Mouse (Mus musculus): Measurements from ENCODE around the gene Efcab6.

Efcab6 gene

DNA sequence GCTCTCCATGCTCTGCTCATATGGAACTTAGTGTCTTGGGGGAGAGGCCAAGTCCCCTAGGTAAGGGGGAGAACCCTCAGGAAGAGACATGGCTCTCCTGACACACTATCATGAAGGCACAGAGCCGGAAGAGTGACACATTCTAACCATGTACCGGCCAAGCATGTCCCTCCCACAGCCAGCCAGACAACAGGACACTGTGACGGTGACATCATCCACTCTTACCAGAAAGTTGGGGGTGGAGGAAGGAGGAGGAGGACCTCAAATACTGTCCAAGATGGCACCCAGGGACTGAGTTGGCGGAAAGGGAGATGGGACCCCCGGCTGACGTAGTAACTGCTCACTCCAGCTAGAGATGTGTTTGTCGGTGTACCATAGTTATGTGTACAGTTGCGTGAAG, 181.4 kb downstream of the Efcab6 start:
- in situ Hi-C loops (cut with MseI, MboI): no loop called here

DNA sequence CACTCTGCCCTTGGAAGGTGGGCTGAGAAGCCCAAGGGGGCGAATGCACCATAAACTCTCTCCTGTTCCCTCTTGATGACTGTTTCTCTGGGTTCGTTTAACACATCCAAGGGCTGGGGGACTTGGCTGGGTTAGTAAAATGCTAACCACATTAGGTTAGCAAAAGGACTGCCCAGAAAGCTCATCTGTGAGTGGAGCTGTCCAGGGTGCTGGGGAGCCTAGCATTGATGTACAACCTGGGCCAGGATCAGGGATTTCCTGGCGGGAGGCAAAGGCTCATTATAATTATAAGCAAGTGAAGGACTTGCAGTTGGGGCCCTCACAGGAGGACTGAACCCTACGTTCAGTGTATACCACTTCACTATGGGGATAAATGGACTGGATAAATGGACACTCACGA, 185.3 kb downstream of the Efcab6 start:
- in situ Hi-C loops (cut with MseI, MboI): no loop called here

DNA sequence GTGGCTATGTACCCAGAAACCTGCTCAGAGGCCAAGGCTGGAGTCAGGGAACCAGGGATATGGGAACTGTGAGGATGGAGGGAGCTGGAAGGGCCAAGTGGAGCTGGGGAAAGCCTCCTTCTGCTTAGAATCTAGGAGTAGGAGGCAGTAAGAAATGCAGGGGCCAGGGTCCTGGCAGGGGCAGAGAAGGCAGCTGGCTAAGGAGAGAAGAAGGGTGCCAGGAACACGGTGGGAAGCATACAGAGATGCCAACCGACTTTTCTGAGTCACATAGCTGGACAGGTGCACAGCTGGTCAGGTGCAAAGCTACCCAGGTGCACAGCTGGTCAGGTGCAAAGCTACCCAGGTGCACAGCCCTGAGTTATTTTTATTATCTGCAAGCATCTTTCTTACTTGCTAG, 187.3 kb downstream of the Efcab6 start:
- in situ Hi-C loops (cut with MseI, MboI): no loop called here

DNA sequence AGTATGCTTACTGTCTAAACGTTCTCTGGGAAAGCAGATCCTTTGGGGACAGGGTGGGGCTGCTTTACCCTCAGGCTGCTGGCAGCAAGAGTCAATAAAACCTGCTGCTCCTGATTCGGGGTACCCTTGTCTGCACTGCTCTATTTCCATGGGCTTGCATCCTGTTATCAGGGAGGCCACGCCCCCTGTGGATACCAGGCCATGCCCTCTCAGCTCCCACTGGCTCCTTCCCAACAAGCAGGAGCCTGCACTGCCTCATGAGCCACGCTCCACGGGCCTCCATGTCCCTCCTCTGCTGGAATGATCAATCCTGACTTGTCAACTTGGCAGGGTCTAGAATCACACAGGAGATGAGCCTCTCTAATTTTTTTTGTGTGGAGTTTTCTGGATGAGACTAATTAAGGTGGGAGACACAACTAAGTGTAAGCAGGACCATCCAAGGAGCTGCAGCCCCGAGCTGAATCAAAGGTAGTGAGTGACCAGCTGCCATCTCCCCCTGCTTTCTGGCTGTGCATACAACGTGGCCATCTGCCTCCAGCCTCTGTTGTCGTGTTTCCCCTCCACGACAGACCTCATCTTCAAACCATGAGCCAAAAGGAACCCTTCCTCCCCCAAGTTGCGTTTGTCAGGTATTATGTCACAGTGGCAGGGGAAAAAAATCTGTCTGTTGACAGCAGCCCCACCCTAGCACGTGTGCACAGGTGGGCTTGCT, 187.9 kb downstream of the Efcab6 start:
- in situ Hi-C loops (cut with MseI, MboI): no loop called here

DNA sequence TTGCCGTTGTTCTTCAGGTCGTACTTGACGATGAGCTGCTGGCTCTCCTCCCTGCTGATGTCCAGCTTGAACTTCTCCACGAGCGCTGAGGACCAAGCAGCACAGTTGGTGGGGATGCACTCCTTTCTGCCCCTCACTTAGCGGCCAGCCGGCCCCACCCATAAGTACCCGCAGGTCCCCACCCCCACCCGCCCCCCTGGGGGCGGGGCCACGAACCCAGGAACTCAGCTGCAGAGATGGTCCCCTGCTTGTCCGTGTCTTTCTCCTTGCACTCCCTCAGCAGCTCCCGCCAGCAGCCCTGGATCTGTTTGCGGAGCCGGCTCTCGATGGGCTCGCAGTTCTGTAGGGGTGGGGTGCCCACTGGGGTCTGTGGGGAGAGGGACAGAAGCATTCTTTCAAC, 194.2 kb downstream of the Efcab6 start:
- in situ Hi-C loops (cut with MseI, MboI): no loop called here

DNA sequence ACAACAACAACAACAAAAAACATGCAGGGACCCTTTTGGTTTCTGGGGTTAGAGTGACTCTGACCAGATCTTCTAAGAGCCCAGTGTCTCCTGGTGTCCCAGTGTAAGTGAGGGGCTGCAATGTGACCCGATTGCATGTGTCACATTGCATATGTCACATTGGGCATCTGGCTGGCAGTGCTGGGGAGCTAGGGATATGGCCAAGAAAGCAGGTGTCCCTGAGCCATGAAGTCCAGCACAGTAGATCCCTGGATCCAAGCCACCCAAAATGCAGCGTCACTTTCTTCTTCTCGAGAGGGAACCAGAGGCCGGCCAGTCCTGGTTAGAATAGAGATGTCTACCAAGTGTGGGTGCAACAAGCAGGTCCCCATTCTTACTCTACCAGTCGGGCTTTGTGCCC, 199.6 kb downstream of the Efcab6 start:
- in situ Hi-C loops (cut with MseI, MboI): no loop called here

DNA sequence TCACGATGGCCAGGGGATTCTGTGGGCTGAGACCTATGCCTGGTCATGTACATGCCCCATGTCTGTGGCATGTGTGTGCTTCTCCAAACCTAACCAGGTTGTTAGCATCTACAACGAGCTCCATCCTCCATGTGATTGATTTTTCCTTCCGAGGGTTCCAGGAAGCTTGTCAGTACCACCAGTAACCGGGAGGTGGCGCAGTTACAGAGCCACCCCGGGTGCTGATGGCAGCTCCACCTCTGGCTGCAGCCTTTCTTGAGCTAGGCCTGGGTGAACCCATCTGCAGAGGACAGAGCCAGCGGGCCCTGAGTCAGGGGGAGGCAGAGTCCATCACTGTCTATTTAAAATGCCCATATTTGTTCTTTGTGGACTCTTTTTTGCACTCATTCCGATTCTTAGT, 208.1 kb downstream of the Efcab6 start:
- in situ Hi-C loops (cut with MseI, MboI): no loop called here

DNA sequence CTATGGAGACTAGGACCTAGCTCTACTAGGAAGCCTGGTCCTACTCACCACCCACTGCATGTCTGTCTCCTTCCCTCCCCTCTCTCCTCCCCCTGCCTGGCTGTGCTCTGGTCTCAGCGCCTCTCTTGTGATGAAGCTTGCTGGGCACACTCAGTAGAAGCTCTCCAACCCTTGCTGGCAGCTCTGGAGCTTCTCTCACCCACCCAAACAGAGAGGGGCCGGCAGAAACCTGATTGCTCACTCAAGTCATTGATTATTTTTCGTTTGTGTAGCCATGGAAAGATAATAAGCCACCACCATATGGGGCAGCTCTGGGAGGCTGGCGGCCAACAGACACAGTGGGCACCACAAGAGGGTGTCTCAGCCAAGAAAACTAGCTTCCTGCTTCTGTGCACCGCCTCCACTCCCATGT, 211.8 kb downstream of the Efcab6 start:
- in situ Hi-C loops (cut with MseI, MboI): no loop called here

DNA sequence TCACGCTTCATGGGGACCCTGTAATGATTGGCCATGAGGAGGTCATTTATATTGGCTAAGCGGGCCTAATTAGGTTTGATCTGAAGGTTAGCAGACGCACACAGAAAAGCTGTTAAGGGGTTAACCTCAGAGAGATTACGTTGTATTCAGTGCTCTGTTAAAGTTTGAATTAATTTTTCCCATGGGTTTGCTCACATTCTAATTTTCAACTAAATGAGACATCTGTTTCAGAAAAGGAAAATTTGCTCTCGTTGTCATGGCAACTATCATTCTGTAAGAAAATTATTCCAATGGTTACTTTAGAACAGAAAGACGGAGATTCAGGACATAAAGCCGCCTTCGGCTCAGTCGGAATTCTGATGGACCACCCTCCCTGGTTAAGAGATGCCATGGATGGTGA, 217.0 kb downstream of the Efcab6 start:
- in situ Hi-C loops (cut with MseI, MboI): no loop called here

DNA sequence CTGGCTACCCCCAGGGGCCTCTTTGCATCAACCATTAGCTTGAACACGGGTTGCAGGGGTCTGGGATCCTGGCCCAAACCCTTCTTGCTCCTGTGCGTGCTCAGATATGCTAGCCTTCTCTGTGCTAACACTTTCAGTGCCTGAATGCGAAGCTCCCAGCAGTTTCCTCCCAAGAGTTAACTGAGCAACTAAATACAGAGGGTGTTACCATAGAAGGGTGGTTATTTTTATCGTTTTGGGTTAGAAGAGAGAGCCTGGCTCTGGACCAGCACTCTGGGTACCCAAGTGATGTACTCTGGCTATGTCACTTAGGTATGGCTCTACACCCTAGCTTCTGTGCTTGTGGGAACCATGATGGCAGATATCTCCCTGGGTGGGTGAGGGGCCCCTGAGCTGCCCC, 217.7 kb downstream of the Efcab6 start:
- in situ Hi-C loops (cut with MseI, MboI): no loop called here

DNA sequence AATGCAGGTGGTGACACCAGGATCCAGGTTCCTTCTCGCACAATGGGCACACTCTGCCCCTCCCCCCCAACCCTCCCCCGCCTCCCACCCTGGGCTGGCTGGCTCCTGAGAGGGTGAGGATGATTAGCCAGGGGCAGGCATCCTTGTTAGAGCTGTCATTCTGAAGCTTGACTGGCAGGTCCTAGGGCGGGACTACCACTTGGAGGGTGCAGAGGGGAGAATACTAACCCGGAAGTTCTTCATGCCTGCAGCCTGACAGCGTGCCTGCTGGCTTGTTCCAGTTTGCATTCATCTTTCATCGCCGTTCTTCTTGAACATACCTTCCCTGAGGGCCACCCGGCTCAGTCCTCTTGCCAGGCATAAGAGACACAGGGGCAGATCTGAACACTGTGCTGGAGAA, 218.6 kb downstream of the Efcab6 start:
- in situ Hi-C loops (cut with MseI, MboI): no loop called here

DNA sequence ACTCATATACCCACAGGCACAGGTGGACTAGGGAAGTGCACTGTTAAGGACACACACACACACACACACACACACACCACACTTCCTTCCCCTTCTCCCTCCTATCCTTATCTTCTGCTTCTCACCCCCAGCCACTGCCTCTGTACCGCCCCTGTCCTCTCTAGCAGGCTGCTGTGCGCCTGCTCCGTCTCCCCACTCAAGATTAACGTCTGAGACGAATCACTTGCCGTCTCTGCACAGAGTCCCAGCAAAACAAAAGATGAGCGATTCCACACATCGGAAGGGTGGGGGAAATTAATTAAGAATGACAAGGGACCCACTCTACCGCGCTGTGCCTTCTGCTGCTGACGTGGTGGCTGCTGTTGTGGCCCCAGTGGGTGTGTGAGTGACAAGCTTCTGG, 219.4 kb downstream of the Efcab6 start:
- in situ Hi-C loops (cut with MseI, MboI): no loop called here

DNA sequence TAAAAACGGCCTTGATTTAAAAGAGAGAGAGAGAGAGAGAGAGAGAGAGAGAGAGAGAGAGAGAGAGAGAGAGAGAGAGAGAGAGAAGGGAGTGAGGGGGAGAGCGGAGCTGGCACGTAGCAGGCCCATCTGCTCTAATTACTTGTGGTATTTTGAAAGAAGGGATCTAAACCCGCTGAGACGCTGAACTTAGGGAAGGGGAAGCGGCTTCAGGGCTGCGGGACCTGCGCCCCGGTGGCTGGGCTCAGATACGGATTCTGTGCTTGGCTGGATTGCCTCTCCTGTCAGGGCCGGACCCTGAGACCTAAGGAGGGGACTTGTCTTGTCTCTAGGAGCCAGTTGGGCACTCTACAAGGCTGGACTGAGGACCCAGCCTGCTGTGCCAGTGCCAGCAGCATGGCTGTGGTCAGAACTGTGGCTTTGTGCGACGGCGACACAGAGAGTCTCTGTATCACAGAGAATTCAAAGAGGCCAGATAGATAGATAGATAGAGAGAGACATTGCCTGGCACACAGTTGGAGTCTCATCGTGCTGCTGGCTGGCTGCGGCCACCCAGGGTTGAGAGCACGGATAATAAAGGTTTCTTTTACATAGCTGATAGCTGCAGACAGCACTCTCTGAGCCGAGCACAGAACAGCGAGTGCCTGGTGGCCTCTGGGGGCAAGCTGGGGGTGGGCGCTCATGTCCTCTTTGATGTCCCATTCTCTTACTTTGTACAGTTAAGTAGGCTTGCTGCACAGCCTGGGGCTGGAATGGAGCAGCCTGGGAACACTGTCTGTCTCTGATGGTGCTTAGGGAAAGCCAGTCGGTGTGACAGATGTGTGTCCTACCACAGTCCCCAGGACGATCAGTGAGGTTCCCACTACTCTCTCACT, 222.0 kb downstream of the Efcab6 start:
- in situ Hi-C loops (cut with MseI, MboI): no loop called here

DNA sequence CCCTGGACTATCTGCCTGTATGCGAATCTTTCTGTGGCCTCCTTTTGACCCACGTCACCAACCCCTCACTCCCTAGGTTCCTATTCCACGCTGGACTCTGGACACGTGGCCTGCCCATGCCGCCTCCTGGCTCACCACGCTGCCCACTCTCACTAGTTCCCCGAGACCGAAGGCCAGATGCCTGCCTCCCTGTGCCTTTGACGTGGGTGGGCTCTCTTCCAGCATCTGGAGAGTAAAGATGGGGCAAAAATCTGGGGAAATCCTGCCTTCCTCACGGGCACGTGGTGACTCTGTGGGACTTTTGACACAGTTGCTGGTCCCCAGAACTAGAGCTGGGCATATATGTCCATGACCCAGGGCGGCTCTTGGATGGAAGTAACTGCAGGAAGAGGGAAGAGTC, 222.8 kb downstream of the Efcab6 start:
- in situ Hi-C loops (cut with MseI, MboI): no loop called here

DNA sequence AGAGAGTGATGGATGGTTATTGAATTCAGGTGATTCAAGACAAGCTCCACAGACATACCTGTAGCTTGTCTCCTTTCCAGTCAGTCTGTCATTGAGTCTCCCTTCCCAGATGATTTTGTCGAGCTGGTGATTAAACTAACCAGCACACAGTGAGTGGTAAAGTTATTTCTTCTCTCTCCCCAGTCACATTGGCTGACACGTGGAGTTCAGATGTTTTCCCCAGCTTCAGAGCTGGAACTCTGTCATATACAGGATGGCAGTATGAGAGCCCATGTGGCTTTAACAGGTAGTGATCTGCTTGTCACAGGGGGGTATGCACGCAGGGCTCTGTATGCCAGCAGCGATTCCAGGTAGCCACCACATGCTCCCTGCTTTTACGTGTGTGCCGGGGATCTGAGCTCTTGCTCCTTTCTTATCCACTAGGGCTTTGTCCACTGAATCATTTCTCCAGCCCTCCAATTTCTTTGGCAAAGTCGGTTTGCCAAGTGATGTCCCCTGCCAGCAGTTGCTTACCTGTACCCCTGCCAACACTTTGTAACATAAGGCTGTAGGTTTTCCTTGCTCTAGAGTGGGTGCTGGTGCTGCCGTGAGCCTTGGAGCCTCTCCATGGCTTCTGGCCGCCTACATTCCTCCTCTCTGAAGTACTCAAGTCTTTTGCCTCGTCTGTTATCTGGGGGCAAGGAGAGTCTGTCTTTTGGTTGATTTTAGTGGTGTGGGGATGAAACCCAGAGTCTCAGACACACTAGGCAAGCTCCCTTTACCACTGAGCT, 224.0 kb downstream of the Efcab6 start:
- in situ Hi-C loops (cut with MseI, MboI): no loop called here

DNA sequence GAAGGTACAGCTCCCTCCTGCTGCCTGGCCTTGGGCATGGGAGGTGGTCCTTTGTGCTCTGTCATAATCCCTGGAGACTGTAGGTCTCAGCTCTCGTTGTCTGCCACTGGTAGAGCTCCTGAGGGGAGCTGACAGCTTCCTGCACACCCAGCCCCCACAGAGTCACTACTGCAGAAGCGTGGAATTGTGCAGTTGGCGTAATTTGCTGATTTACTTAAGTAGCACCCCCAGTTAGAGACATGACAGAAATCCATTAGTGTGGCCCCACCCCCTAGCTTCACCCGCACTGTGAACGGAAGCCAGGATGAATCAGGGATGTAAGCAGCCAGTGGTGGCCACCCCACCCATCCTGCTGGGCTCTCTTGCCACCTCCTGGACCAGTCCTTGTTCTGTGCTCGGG, 232.9 kb downstream of the Efcab6 start:
- in situ Hi-C loops (cut with MseI, MboI): no loop called here

DNA sequence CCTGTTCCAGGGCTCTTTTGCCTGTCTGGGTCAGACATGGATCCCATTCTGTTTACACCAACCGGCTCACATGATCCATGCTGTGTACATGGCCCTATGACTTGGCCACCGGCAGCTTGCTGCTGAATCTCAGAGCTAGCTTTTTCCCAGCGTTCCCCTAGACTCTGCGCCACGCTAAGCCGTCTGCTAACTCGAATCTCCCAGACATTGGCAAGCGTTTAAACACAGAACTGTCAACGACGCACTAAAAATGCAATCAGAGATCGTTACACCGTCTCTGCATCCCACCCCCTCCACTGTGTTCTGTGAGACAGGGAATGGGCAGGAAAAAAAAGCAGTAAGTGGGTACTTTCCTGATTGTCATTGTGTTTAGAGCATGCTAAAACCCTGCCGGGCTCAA, 236.0 kb downstream of the Efcab6 start:
- in situ Hi-C loops (cut with MseI, MboI): no loop called here

DNA sequence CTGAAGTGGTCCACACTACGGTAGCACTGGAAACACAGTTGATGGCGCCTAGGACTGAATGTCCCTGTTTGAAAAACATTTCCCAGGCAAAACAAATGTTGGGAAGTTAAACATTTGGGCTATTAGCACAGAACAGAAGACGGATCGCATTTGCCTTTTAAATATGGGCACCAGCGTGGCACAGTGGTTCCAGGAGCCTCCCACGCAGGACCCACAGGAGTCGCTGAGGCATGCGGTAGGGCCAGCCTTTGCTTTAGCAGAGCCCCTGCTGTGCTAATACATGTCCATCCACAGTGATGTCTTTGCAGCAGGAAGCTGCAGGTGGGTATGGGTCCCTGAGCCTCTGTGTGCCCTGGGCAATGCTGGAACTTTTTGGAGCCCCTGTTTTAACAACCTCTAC, 237.2 kb downstream of the Efcab6 start:
- in situ Hi-C loops (cut with MseI, MboI): no loop called here

All from mouse trophoblast stem cell (cell line).